27 mouse cellular contexts compared by ENCODE assay signal in the genomic region with DNA sequence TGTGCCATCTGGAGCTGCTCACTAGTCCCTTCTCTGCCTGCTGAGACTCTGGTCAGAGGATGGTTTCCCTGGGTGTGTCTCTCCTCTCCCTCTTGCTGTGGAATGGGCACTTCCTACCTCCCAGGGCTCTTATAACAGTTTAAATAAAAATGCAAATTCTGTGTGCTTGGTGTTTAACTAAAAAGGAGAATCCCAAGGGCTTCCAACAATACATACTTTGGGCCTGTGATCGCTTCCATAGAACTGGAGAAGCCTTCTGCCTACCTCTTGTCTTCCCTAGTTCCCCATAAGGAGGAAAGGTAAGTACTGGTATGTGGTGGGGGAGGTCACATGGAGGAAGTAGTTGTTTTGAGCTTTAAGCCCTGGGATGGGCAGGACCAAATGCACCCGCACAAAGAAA. TPM values are rescaled to one million over a fixed set of nuclear protein-coding genes. Genes with fewer than 3 reads are reported as not detected.
DNase-seq lines count a peak whose midpoint lies in the region; ATAC-seq and TF ChIP-seq lines count a peak whose summit lies in the region.
"Had no signal": no experiment of that assay in that cellular context is flagged by ENCODE, and none has a peak within 500 bp of the region (broad histone marks: within the 10 kb centered on the region; RNA-seq: fewer than 3 reads in every experiment).

No protein-coding gene starts in this region.

- H3K9ac ChIP-seq in intestine, embryonic 14.5 days (ENCODE audit: low read length) = no peak overlapping the region
- no peak overlapping the region for H3K9ac ChIP-seq in intestine, postnatal 0 days (ENCODE audit: low read depth, low read length)
- H3K9ac ChIP-seq: embryonic facial prominence, embryonic 12.5 days; forebrain, embryonic 12.5 days had no signal

- WGBS in intestine, embryonic 14.5 days = 90% methylated on average over 2 of the region's 2 CpGs
- 86% methylated on average over 2 of the region's 2 CpGs for WGBS in intestine, postnatal 0 days

- no peak overlapping the region for H3K27ac ChIP-seq in intestine, embryonic 14.5 days (ENCODE audit: low read depth)
- no peak overlapping the region for H3K27ac ChIP-seq in intestine, postnatal 0 days (ENCODE audit: low read depth, low read length)
- H3K27ac ChIP-seq: embryonic facial prominence, embryonic 10.5 days; embryonic facial prominence, embryonic 12.5 days; forebrain, embryonic 10.5 days; forebrain, embryonic 12.5 days had no signal

- H3K36me3 ChIP-seq in intestine, embryonic 14.5 days (ENCODE audit: control insufficient read depth, insufficient read depth, low read length) = no peaks in the 10 kb centered on the region
- no peaks in the 10 kb centered on the region for H3K36me3 ChIP-seq in intestine, postnatal 0 days (ENCODE audit: control insufficient read depth, insufficient read depth)
- H3K36me3 ChIP-seq: embryonic facial prominence, embryonic 10.5 days; embryonic facial prominence, embryonic 12.5 days; forebrain, embryonic 10.5 days; forebrain, embryonic 12.5 days; G1E had no signal

- H3K4me3 ChIP-seq in intestine, embryonic 14.5 days (ENCODE audit: low read depth, low read length) = no peak overlapping the region
- H3K4me3 ChIP-seq in intestine, postnatal 0 days (ENCODE audit: low read depth, low read length) = no peak overlapping the region
- H3K4me3 ChIP-seq: embryonic facial prominence, embryonic 10.5 days; embryonic facial prominence, embryonic 12.5 days; erythroblast, embryonic 14.5 days; forebrain, embryonic 10.5 days; forebrain, embryonic 12.5 days had no signal

- H3K4me2 ChIP-seq in intestine, embryonic 14.5 days (ENCODE audit: low read length) = no peak overlapping the region
- H3K4me2 ChIP-seq in intestine, postnatal 0 days (replicated peaks; ENCODE audit: low read depth) = no peak overlapping the region
- H3K4me2 ChIP-seq: embryonic facial prominence, embryonic 12.5 days; forebrain, embryonic 12.5 days had no signal

- DNase-seq in intestine, embryonic 14.5 days (ENCODE audit: low spot score) = peak; percentile 6
- DNase-seq in ES-CJ7 (ENCODE audit: low read depth, low spot score) (peak; percentile 47), R1 (ENCODE audit: low read depth, low spot score) (peak; percentile 82)
- no peak for DNase-seq in gastrocnemius, postnatal 25 days
- DNase-seq: adrenal gland, adult 8-10 months; adrenal gland, postnatal 14 days; adrenal gland, postnatal 36 days; cerebellum, adult 11-12 months; cerebellum, adult 2 months; cerebellum, adult 9-10 months; cerebellum, postnatal 10 days; cerebellum, postnatal 25 days had no signal

- no peaks in the 10 kb centered on the region for H3K9me3 ChIP-seq in intestine, embryonic 14.5 days (ENCODE audit: control insufficient read depth, low read length)
- H3K9me3 ChIP-seq in intestine, postnatal 0 days (ENCODE audit: control insufficient read depth) = no peaks in the 10 kb centered on the region
- H3K9me3 ChIP-seq: embryonic facial prominence, embryonic 10.5 days; embryonic facial prominence, embryonic 12.5 days; forebrain, embryonic 10.5 days; forebrain, embryonic 12.5 days; G1E had no signal

- TF ChIP-seq CTCF in intestine, postnatal 0 days (IDR thresholded peaks at IDR 0.05; ENCODE audit: low read depth) = no peak

- H3K27me3 ChIP-seq in intestine, embryonic 14.5 days (replicated peaks; ENCODE audit: control insufficient read depth, insufficient read depth, low read length) = no peaks in the 10 kb centered on the region
- H3K27me3 ChIP-seq in intestine, postnatal 0 days (replicated peaks; ENCODE audit: control insufficient read depth, insufficient read depth, low read length) = no peaks in the 10 kb centered on the region
- H3K27me3 ChIP-seq: embryonic facial prominence, embryonic 12.5 days; forebrain, embryonic 12.5 days; Patski had no signal

- H3K4me1 ChIP-seq in intestine, embryonic 14.5 days (replicated peaks; ENCODE audit: control insufficient read depth, insufficient read depth, low read length) = no peaks in the 10 kb centered on the region
- H3K4me1 ChIP-seq in intestine, postnatal 0 days (replicated peaks; ENCODE audit: control insufficient read depth, insufficient read depth, low read length) = no peaks in the 10 kb centered on the region
- H3K4me1 ChIP-seq: embryonic facial prominence, embryonic 10.5 days; embryonic facial prominence, embryonic 12.5 days; forebrain, embryonic 10.5 days; forebrain, embryonic 12.5 days had no signal

- ATAC-seq in intestine, embryonic 14.5 days (replicated peaks; ENCODE audit: low FRiP score, low TSS enrichment, low read depth) = no peak
- no peak for ATAC-seq in intestine, postnatal 0 days
- ATAC-seq in erythroblast, adult 5-6 weeks (replicated peaks; ENCODE audit: low FRiP score, poor library complexity, severe bottlenecking) = no peak
- ATAC-seq: activated CD4-positive, CD25-positive, alpha-beta regulatory T cell, adult 4 months; forebrain, embryonic 14.5 days; forebrain, embryonic 16.5 days; Patski had no signal

RNA-seq across cellular contexts. Expression of a gene that starts 0.9 kb away (rescaled TPM):
- not detected in 2 replicates for polyA plus RNA-seq in intestine, embryonic 14.5 days (2014; fragmentation: Nextera tagmentation; extraction: Ambion mirVana)
- not detected in 2 replicates for polyA plus RNA-seq in intestine, postnatal 0 days (2015; fragmentation: Nextera tagmentation; extraction: Ambion mirVana)
- total RNA-seq in erythroblast, adult 5-6 weeks (2015; ENCODE audit: low replicate concordance) = not detected in 2 replicates
- not detected in 2 replicates for total RNA-seq in erythroblast, adult 5-6 weeks (2017; ENCODE audit: low replicate concordance)
- total RNA-seq in gastrocnemius, postnatal 25 days (2021) = not detected
- total RNA-seq: adrenal gland, adult 18-20 months; adrenal gland, adult 8-10 months; adrenal gland, postnatal 14 days; adrenal gland, postnatal 36 days; G1E had no signal
- polyA plus RNA-seq: activated CD4-positive, CD25-positive, alpha-beta regulatory T cell, adult 4 months; C2C12; cerebellum, adult 2 months; cortical plate, adult 2 months; embryonic facial prominence, embryonic 10.5 days; embryonic facial prominence, embryonic 12.5 days; erythroblast, embryonic 14.5 days; forebrain, embryonic 10.5 days; forebrain, embryonic 12.5 days; forebrain, embryonic 14.5 days; forebrain, embryonic 16.5 days; G1E; Patski had no signal

RNA-seq across cellular contexts. Expression of a gene that starts 17.3 kb away (rescaled TPM):
- polyA plus RNA-seq in intestine, embryonic 14.5 days (2014; fragmentation: Nextera tagmentation; extraction: Ambion mirVana) = not detected in 2 replicates
- not detected in 2 replicates for polyA plus RNA-seq in intestine, postnatal 0 days (2015; fragmentation: Nextera tagmentation; extraction: Ambion mirVana)
- total RNA-seq in erythroblast, adult 5-6 weeks (2015; ENCODE audit: low replicate concordance) = not detected in 2 replicates
- not detected in 2 replicates for total RNA-seq in erythroblast, adult 5-6 weeks (2017; ENCODE audit: low replicate concordance)
- total RNA-seq in gastrocnemius, postnatal 25 days (2021) = not detected
- total RNA-seq: adrenal gland, adult 18-20 months; adrenal gland, adult 8-10 months; adrenal gland, postnatal 14 days; adrenal gland, postnatal 36 days; G1E had no signal
- polyA plus RNA-seq: activated CD4-positive, CD25-positive, alpha-beta regulatory T cell, adult 4 months; C2C12; cerebellum, adult 2 months; cortical plate, adult 2 months; embryonic facial prominence, embryonic 10.5 days; erythroblast, embryonic 14.5 days; forebrain, embryonic 10.5 days; forebrain, embryonic 12.5 days; forebrain, embryonic 14.5 days; forebrain, embryonic 16.5 days; G1E; Patski had no signal

RNA-seq across cellular contexts. Expression of a gene that starts 50.7 kb away (rescaled TPM):
- polyA plus RNA-seq in intestine, embryonic 14.5 days (2014; fragmentation: Nextera tagmentation; extraction: Ambion mirVana) = not detected in 2 replicates
- polyA plus RNA-seq in intestine, postnatal 0 days (2015; fragmentation: Nextera tagmentation; extraction: Ambion mirVana) = not detected in 2 replicates
- total RNA-seq in erythroblast, adult 5-6 weeks (2015; ENCODE audit: low replicate concordance) = not detected in 2 replicates
- total RNA-seq in erythroblast, adult 5-6 weeks (2017; ENCODE audit: low replicate concordance) = not detected in 2 replicates
- not detected for total RNA-seq in gastrocnemius, postnatal 25 days (2021)
- total RNA-seq: adrenal gland, postnatal 14 days had no signal
- polyA plus RNA-seq: activated CD4-positive, CD25-positive, alpha-beta regulatory T cell, adult 4 months; cerebellum, adult 2 months; cortical plate, adult 2 months; embryonic facial prominence, embryonic 10.5 days; erythroblast, embryonic 14.5 days; forebrain, embryonic 10.5 days; forebrain, embryonic 12.5 days; forebrain, embryonic 14.5 days; forebrain, embryonic 16.5 days; G1E had no signal
